Mouse (Mus musculus) MEL (cell line): ENCODE results near the gene Eif1. TPM values are rescaled to one million over a fixed set of nuclear protein-coding genes. Genes with fewer than 3 reads are reported as not detected.

Source experiments
- DNase-seq: peaks from one replicate; pipeline ENCODE4 v3.0.0; 2011; ENCODE audit warnings: low read depth, low spot score
- H3K27ac ChIP-seq: 2 replicates; pipeline ENCODE4 v1.5.1; 2012; ENCODE audit warnings: low read depth, mild to moderate bottlenecking, control low read depth, low read length, moderate library complexity; ENCODE audit not compliant: control insufficient read depth
- H3K27me3 ChIP-seq, 2 experiments: fragments of 150-350 bp in 1 of 2; sonication (generic) in 1 of 2; 2 replicates each; pipeline ENCODE4 v1.6.1; 2012; ENCODE audit warnings: low read length in 2 of 2, mild to moderate bottlenecking in 2 of 2, improper control_type of control experiment in 1 of 2, moderate library complexity in 1 of 2; ENCODE audit not compliant: insufficient read depth in 2 of 2, control insufficient read depth in 1 of 2
- H3K36me3 ChIP-seq, 2 experiments: 2 replicates each; pipeline ENCODE4 v1.6.1; 2012 to 2014; ENCODE audit warnings: low read length in 2 of 2, improper control_type of control experiment in 1 of 2, inconsistent platforms in 1 of 2, mild to moderate bottlenecking in 1 of 2; ENCODE audit not compliant: insufficient read depth in 2 of 2, control insufficient read depth in 1 of 2
- H3K4me1 ChIP-seq, 2 experiments: fragments of 150-350 bp in 1 of 2; sonication (generic) in 1 of 2; 2 replicates each; pipeline ENCODE4 v1.6.1; 2012; ENCODE audit warnings: low read length in 2 of 2, improper control_type of control experiment in 1 of 2, mild to moderate bottlenecking in 1 of 2; ENCODE audit not compliant: insufficient read depth in 2 of 2, control insufficient read depth in 1 of 2
- H3K4me3 ChIP-seq, 2 experiments: fragments of 150-350 bp in 1 of 2; sonication (generic) in 1 of 2; 2 replicates each; pipeline ENCODE4 v1.5.1; 2012; ENCODE audit warnings: low read depth in 2 of 2, low read length in 2 of 2, mild to moderate bottlenecking in 2 of 2, moderate library complexity in 2 of 2, control low read depth in 1 of 2, improper control_type of control experiment in 1 of 2; ENCODE audit not compliant: control insufficient read depth in 1 of 2, insufficient read depth in 1 of 2
- H3K79me2 ChIP-seq: 2 replicates; pipeline ENCODE4 v1.6.1; 2012; ENCODE audit warnings: mild to moderate bottlenecking, low read length, moderate library complexity; ENCODE audit not compliant: control insufficient read depth, poor library complexity, insufficient read depth
- H3K9ac ChIP-seq: 2 replicates; pipeline ENCODE4 v1.6.1; 2012; ENCODE audit warnings: low read depth, mild to moderate bottlenecking, control low read depth, low read length, moderate library complexity; ENCODE audit not compliant: control insufficient read depth, poor library complexity, severe bottlenecking
- H3K9me3 ChIP-seq: fragments of 150-350 bp; sonication (generic); replicated peaks from 2 replicates; pipeline ENCODE4 v1.6.1; 2012; ENCODE audit warnings: mild to moderate bottlenecking, low read length, improper control_type of control experiment, moderate library complexity; ENCODE audit not compliant: insufficient read depth
- BHLHE40 ChIP-seq: IDR thresholded peaks from 2 replicates; pipeline ENCODE4 v1.6.1; 2012; ENCODE audit warnings: low read depth, mild to moderate bottlenecking, inconsistent platforms, low read length, improper control_type of control experiment, borderline replicate concordance
- CHD1 ChIP-seq: IDR thresholded peaks from 2 replicates; pipeline ENCODE4 v1.6.1; 2012; ENCODE audit warnings: low read depth, mild to moderate bottlenecking, inconsistent platforms, low read length, improper control_type of control experiment
- CHD2 ChIP-seq: IDR thresholded peaks from 2 replicates; pipeline ENCODE4 v1.6.1; 2011; ENCODE audit warnings: low read length, improper control_type of control experiment
- CTCF ChIP-seq, 3 experiments: IDR thresholded peaks in 2 of 3; conservative IDR thresholded peaks in 1 of 3; 2 replicates each; pipeline ENCODE4 v1.5.1; 2011 to 2012; ENCODE audit warnings: low read length in 3 of 3, low read depth in 2 of 3, mild to moderate bottlenecking in 2 of 3, improper control_type of control experiment in 1 of 3, inconsistent platforms in 1 of 3, mixed read lengths in 1 of 3, moderate library complexity in 1 of 3; ENCODE audit not compliant: control insufficient read depth in 1 of 3, insufficient read depth in 1 of 3, poor library complexity in 1 of 3, severe bottlenecking in 1 of 3
- E2F4 ChIP-seq: IDR thresholded peaks from 2 replicates; pipeline ENCODE4 v1.6.1; 2011; ENCODE audit warnings: low read depth, low read length, improper control_type of control experiment, borderline replicate concordance
- ELF1 ChIP-seq: IDR thresholded peaks from 2 replicates; pipeline ENCODE4 v1.6.1; 2014; ENCODE audit warnings: low read depth, mild to moderate bottlenecking, inconsistent platforms, low read length, improper control_type of control experiment, moderate library complexity
- EP300 ChIP-seq, 2 experiments: IDR thresholded peaks; 2 replicates each; pipeline ENCODE4 v1.6.1; 2011; ENCODE audit warnings: improper control_type of control experiment in 2 of 2, low read length in 2 of 2, low read depth in 1 of 2, mild to moderate bottlenecking in 1 of 2
- ETS1 ChIP-seq: IDR thresholded peaks from 2 replicates; pipeline ENCODE4 v1.6.1; 2012; ENCODE audit warnings: low read depth, mild to moderate bottlenecking, inconsistent platforms, low read length, improper control_type of control experiment, moderate library complexity
- GABPA ChIP-seq: IDR thresholded peaks from 2 replicates; pipeline ENCODE4 v1.6.1; 2012; ENCODE audit warnings: low read depth, mild to moderate bottlenecking, inconsistent platforms, low read length, improper control_type of control experiment, moderate library complexity
- GATA1 ChIP-seq: IDR thresholded peaks from 2 replicates; pipeline ENCODE4 v1.6.1; 2011; ENCODE audit warnings: low read depth, low read length, improper control_type of control experiment
- HCFC1 ChIP-seq: IDR thresholded peaks from 2 replicates; pipeline ENCODE4 v1.6.1; 2012; ENCODE audit warnings: low read depth, mild to moderate bottlenecking, inconsistent platforms, low read length, improper control_type of control experiment, moderate library complexity
- KAT2A ChIP-seq: conservative IDR thresholded peaks from 2 replicates; pipeline ENCODE4 v1.6.1; 2012; ENCODE audit warnings: low read depth, low read length, improper control_type of control experiment, inconsistent platforms
- MAFK ChIP-seq: IDR thresholded peaks from 2 replicates; pipeline ENCODE4 v1.6.1; 2011; ENCODE audit warnings: low read depth, mild to moderate bottlenecking, low read length, improper control_type of control experiment, borderline replicate concordance
- MAX ChIP-seq: IDR thresholded peaks from 2 replicates; pipeline ENCODE4 v1.6.1; 2011; ENCODE audit warnings: low read length, improper control_type of control experiment
- MAZ ChIP-seq: IDR thresholded peaks from 2 replicates; pipeline ENCODE4 v1.6.1; 2012; ENCODE audit warnings: low read depth, mild to moderate bottlenecking, inconsistent platforms, low read length, improper control_type of control experiment
- MEF2A ChIP-seq: IDR thresholded peaks from 2 replicates; pipeline ENCODE4 v1.6.1; 2014; ENCODE audit warnings: low read depth, mild to moderate bottlenecking, inconsistent platforms, low read length, improper control_type of control experiment; ENCODE audit not compliant: poor library complexity, insufficient replicate concordance, severe bottlenecking; ENCODE audit errors: extremely low read depth
- MXI1 ChIP-seq: IDR thresholded peaks from 2 replicates; pipeline ENCODE4 v1.6.1; 2011; ENCODE audit warnings: mild to moderate bottlenecking, low read depth, low read length, improper control_type of control experiment
- MYB ChIP-seq: IDR thresholded peaks from 2 replicates; pipeline ENCODE4 v1.6.1; 2011; ENCODE audit warnings: mild to moderate bottlenecking, low read depth, low read length, improper control_type of control experiment
- MYC ChIP-seq: IDR thresholded peaks from 2 replicates; pipeline ENCODE4 v1.6.1; 2011; ENCODE audit warnings: low read depth, mild to moderate bottlenecking, low read length, improper control_type of control experiment, moderate library complexity
- NELFE ChIP-seq: IDR thresholded peaks from 2 replicates; pipeline ENCODE4 v1.6.1; 2011; ENCODE audit warnings: low read depth, low read length, improper control_type of control experiment
- NRF1 ChIP-seq: IDR thresholded peaks from 2 replicates; pipeline ENCODE4 v1.6.1; 2014; ENCODE audit warnings: low read depth, mild to moderate bottlenecking, inconsistent platforms, low read length, improper control_type of control experiment, moderate library complexity; ENCODE audit not compliant: poor library complexity, insufficient read depth, severe bottlenecking
- POLR2A ChIP-seq, 2 experiments: IDR thresholded peaks; 2 replicates each; pipeline ENCODE4 v1.6.1; 2011 to 2012; ENCODE audit warnings: low read length in 2 of 2, mild to moderate bottlenecking in 2 of 2, control low read depth in 1 of 2, improper control_type of control experiment in 1 of 2, low read depth in 1 of 2, moderate library complexity in 1 of 2; ENCODE audit not compliant: control insufficient read depth in 1 of 2, insufficient read depth in 1 of 2, poor library complexity in 1 of 2
- POLR2AphosphoS2 ChIP-seq: IDR thresholded peaks from 2 replicates; pipeline ENCODE4 v1.6.1; 2011; ENCODE audit warnings: low read length, improper control_type of control experiment
- POLR2AphosphoS5 ChIP-seq: IDR thresholded peaks from 2 replicates; pipeline ENCODE4 v1.6.1; 2012; ENCODE audit warnings: low read depth, borderline replicate concordance, mild to moderate bottlenecking, inconsistent platforms, low read length, moderate library complexity, mixed read lengths
- RAD21 ChIP-seq: IDR thresholded peaks from 2 replicates; pipeline ENCODE4 v1.6.1; 2011; ENCODE audit warnings: mild to moderate bottlenecking, low read depth, low read length, improper control_type of control experiment
- RCOR1 ChIP-seq: IDR thresholded peaks from 2 replicates; pipeline ENCODE4 v1.6.1; 2012; ENCODE audit warnings: low read depth, mild to moderate bottlenecking, inconsistent platforms, low read length, improper control_type of control experiment
- SIN3A ChIP-seq: IDR thresholded peaks from 2 replicates; pipeline ENCODE4 v1.6.1; 2012; ENCODE audit warnings: low read length, improper control_type of control experiment, inconsistent platforms
- SMC3 ChIP-seq: IDR thresholded peaks from 2 replicates; pipeline ENCODE4 v1.6.1; 2011; ENCODE audit warnings: low read depth, low read length, improper control_type of control experiment
- TAL1 ChIP-seq: IDR thresholded peaks from 2 replicates; pipeline ENCODE4 v1.6.1; 2012; ENCODE audit warnings: mild to moderate bottlenecking, inconsistent platforms, low read length, moderate library complexity, mixed read lengths
- TBP ChIP-seq: IDR thresholded peaks from 2 replicates; pipeline ENCODE4 v1.8.0; 2011; ENCODE audit warnings: low read depth, low read length, improper control_type of control experiment
- TCF12 ChIP-seq: IDR thresholded peaks from 2 replicates; pipeline ENCODE4 v1.6.1; 2014; ENCODE audit warnings: low read depth, mild to moderate bottlenecking, inconsistent platforms, low read length, improper control_type of control experiment, moderate library complexity
- UBTF ChIP-seq: IDR thresholded peaks from 2 replicates; pipeline ENCODE4 v1.6.1; 2012; ENCODE audit warnings: low read depth, mild to moderate bottlenecking, inconsistent platforms, low read length, improper control_type of control experiment, moderate library complexity, borderline replicate concordance; ENCODE audit not compliant: insufficient read depth
- USF1 ChIP-seq: IDR thresholded peaks from 2 replicates; pipeline ENCODE4 v1.6.1; 2014; ENCODE audit warnings: low read depth, mild to moderate bottlenecking, inconsistent platforms, low read length, improper control_type of control experiment, moderate library complexity
- USF2 ChIP-seq, 2 experiments: IDR thresholded peaks; 2 replicates each; pipeline ENCODE4 v1.6.1; 2011 to 2012; ENCODE audit warnings: improper control_type of control experiment in 2 of 2, low read length in 2 of 2, borderline replicate concordance in 1 of 2, inconsistent platforms in 1 of 2, low read depth in 1 of 2, mild to moderate bottlenecking in 1 of 2; ENCODE audit not compliant: insufficient read depth in 1 of 2
- ZC3H11A ChIP-seq: IDR thresholded peaks from 2 replicates; pipeline ENCODE4 v1.6.1; 2012; ENCODE audit warnings: low read depth, mild to moderate bottlenecking, inconsistent platforms, low read length, improper control_type of control experiment
- ZKSCAN1 ChIP-seq: IDR thresholded peaks from 2 replicates; pipeline ENCODE4 v1.6.1; 2012; ENCODE audit warnings: low read depth, mild to moderate bottlenecking, inconsistent platforms, low read length, improper control_type of control experiment, moderate library complexity
- ZMIZ1 ChIP-seq: IDR thresholded peaks from 2 replicates; pipeline ENCODE4 v1.6.1; 2012; ENCODE audit warnings: low read depth, mild to moderate bottlenecking, inconsistent platforms, low read length, improper control_type of control experiment, moderate library complexity
- ZNF384 ChIP-seq: IDR thresholded peaks from 2 replicates; pipeline ENCODE4 v1.6.1; 2012; ENCODE audit warnings: low read depth, mild to moderate bottlenecking, inconsistent platforms, low read length, improper control_type of control experiment
- polyA plus RNA-seq, 2 experiments: library from polyadenylated mRNA; stranded (reverse) in 1 of 2; unstranded in 1 of 2; fragments of >175 nt in 1 of 2; fragments of >200 nt in 1 of 2; gene quantifications; 2 replicates each; pipeline versions ENCODE4 v1.2.1 to v1.2.4; 2012; ENCODE audit warnings: low replicate concordance in 2 of 2, low read depth in 1 of 2; ENCODE audit not compliant: insufficient read length in 2 of 2, insufficient read depth in 1 of 2, missing spikeins in 1 of 2
- total RNA-seq: library from RNA; depleted of rRNA; stranded (reverse); fragments of 300-350 nt; gene quantifications from 2 replicates; pipeline ENCODE4 v1.2.3, GENCODE M21; 2012

The Eif1 gene
- total and polyA plus RNA-seq, 3 experiments, result 289 to 926 (median 320) TPM

DNA sequence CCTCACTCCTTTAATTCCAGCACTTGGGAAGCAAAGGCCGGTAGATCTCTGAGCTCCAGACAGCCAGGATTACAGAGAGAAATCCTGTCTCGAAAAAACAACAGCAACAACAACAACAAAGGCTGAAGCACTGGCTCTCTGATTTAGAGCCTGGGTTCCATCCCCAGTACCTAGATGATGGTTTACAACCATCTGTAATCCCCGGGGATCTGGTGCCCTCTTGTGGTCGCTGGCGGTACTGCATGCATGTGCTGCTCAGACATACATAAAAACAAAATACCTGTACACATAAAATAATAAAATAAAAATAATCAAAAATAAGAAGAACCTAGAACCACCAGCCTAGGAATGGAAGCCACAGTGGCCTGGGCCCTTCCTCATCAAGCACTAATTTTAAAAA is 19.4 kb upstream of the Eif1 start:
- Histone ChIP-seq H3K27ac (no peak overlapping the region), H3K4me3 (0 out of 4 replicates have a peak overlapping the region, but pooled peaks of 1 of the 2 experiments have one; percentile 30), H3K4me1 (peaks cover 0 to 3% of the 10 kb centered on the region in 2 experiments; a peak in 2 of 4 replicates), H3K36me3 (peaks cover 0 to 3% of the 10 kb centered on the region in 2 experiments; a peak in 1 of 4 replicates), H3K9ac (no peak overlapping the region), H3K79me2 (no peaks in the 10 kb centered on the region), H3K9me3 (no peaks in the 10 kb centered on the region), H3K27me3 (peaks cover 0 to 2% of the 10 kb centered on the region in 2 experiments; a peak in 2 of 4 replicates)
- peak; percentile 84 for DNase-seq
- no peak for TF ChIP-seq NRF1
- no peak for TF ChIP-seq GABPA
- TF ChIP-seq ETS1, result no peak
- peak; percentile 27; the same call in 1 of the 2 replicates for TF ChIP-seq BHLHE40
- TF ChIP-seq CHD1, result no peak
- TF ChIP-seq POLR2AphosphoS2, result no peak
- TF ChIP-seq UBTF, result no peak
- TF ChIP-seq GATA1, result no peak
- TF ChIP-seq NELFE, result no peak
- no peak for TF ChIP-seq USF2 (IDR thresholded peaks at IDR 0.05; ENCODE audit: borderline replicate concordance in 1 of 2, insufficient read depth in 1 of 2, low read depth in 1 of 2, low read length in 2 of 2)
- 0 out of 2 replicates have a peak, but pooled peaks have one; percentile 24 for TF ChIP-seq ZC3H11A
- no peak for TF ChIP-seq POLR2AphosphoS5
- TF ChIP-seq RCOR1, result no peak
- TF ChIP-seq ZMIZ1, result no peak
- no peak for TF ChIP-seq HCFC1
- TF ChIP-seq TBP, result no peak
- TF ChIP-seq CHD2, result no peak
- peak; percentile 57 for TF ChIP-seq SMC3
- no peak for TF ChIP-seq TCF12
- TF ChIP-seq RAD21, result peak; percentile 56
- TF ChIP-seq POLR2A (IDR thresholded peaks at IDR 0.05; ENCODE audit: control insufficient read depth in 1 of 2, insufficient read depth in 1 of 2, low read depth in 1 of 2, low read length in 2 of 2, poor library complexity in 1 of 2), result no peak
- no peak for TF ChIP-seq E2F4
- TF ChIP-seq TAL1, result no peak
- TF ChIP-seq ZNF384, result no peak
- peak; percentile 93 to 98 (median 97) for TF ChIP-seq CTCF (IDR thresholded peaks at IDR 0.05 in 2 of 3, conservative IDR thresholded peaks at IDR 0.05 in 1 of 3; ENCODE audit: control insufficient read depth in 1 of 3, insufficient read depth in 1 of 3, low read depth in 2 of 3, low read length in 3 of 3, poor library complexity in 1 of 3, severe bottlenecking in 1 of 3)
- no peak for TF ChIP-seq MYB
- TF ChIP-seq MAFK, result no peak
- TF ChIP-seq MAZ, result no peak
- no peak for TF ChIP-seq EP300 (IDR thresholded peaks at IDR 0.05; ENCODE audit: low read depth in 1 of 2, low read length in 2 of 2)
- no peak for TF ChIP-seq MAX
- no peak for TF ChIP-seq KAT2A
- TF ChIP-seq MEF2A, result no peak
- TF ChIP-seq ZKSCAN1, result no peak
- 0 out of 2 replicates have a peak, but pooled peaks have one; percentile 52 for TF ChIP-seq MYC
- no peak for TF ChIP-seq USF1
- TF ChIP-seq ELF1, result no peak
- TF ChIP-seq SIN3A, result peak; percentile 27; the same call in 1 of the 2 replicates
- TF ChIP-seq MXI1, result no peak
